Mouse (Mus musculus) layer of hippocampus, postnatal 14 days (tissue): ENCODE measurements around the gene Fsd1l. TPM values are rescaled to one million over a fixed set of nuclear protein-coding genes. Genes with fewer than 3 reads are reported as not detected.
A peak's percentile ranks its signal among the peaks of the same experiment; 100 is the strongest.
"Not testable (repeated sequence)": the region's sequence is repeated elsewhere in the genome, so short reads cannot be mapped to it uniquely, and the experiment has no call there.

ENCODE experiments used
- DNase-seq, 2 experiments: peaks; one replicate each; pipeline ENCODE4 v3.0.0; 2021 to 2022; ENCODE audit warnings: low spot score in 2 of 2, mixed read lengths in 1 of 2
- total RNA-seq, 2 experiments: library from RNA; stranded (reverse); gene quantifications; 2 replicates each; pipeline ENCODE4 v1.2.3; 2021

Gene Fsd1l
- total RNA-seq, 2 experiments from 2014 or later = 38.8 to 41.0 TPM

- peak in 1 of 2 experiments; percentile 68 for DNase-seq
Observed at GRCm38 (mm10) chr4:53625263-53625662, 6.0 kb upstream of the Fsd1l start.

DNA sequence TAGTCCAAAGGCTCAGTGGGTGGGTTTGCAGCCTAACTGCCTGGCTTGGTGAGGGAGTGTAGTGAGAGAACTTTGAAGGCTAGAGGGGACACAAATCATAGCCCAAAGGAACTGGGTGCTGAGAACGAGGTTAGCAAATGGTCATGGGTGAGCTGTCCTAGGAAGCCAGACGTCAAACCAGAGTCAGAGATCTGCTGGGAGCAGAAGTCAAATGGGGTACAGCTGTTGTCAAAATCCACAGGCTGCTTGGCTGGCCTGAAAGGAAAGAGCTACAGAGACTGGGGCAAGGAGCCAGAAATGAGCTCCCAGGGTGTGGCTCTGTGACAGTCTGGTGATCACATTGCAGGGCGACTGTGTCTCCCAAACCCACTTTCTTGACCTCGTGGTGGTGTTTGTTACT lies 2.3 kb upstream of the Fsd1l start:
- no peak for DNase-seq

DNA sequence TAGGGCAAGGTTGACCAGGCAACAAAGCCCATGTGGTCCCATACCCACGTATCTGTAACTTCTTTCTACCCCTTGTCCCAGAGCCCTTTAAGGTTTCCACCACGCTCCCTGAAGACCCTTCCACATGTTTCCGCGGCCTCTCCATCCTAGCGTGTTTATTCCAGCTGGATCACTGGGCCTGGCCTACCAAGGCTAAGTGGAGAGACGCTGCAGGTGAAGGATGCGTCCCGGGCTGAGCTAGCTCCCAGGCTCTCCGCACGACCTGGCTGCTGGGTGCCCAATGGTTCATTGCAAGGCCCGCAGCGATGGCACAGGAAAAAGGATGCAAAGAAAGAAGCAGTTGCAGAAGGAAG lies 332 bp upstream of the Fsd1l start:
- no peak for DNase-seq

- DNase-seq = no peak
Observed at GRCm38 (mm10) chr4:53632011-53632349, 709 bp downstream of the Fsd1l start.

DNA sequence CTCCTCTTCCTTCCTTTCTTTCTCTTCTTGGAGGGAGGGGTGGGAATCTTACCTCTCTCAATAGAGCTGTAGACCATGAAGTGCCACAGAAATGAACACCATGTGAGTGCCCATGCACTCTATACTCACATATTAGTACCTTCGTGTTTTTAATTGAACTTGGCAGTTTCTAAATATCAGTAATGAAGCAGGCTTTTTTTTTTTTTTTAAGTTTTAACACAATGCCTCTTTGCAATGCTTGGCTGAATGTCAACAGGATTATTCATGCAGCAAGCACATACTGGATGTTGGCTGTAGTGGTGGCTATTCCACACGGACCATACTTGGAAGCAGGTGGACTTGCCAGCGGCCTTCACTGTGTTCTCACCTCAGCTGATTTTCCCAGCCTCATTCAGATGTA lies 4.1 kb downstream of the Fsd1l start:
- no peak for DNase-seq

GRCm38 (mm10) chr4:53637269-53637909 lies 6.1 kb downstream of the Fsd1l start:
- no peak for DNase-seq

DNA sequence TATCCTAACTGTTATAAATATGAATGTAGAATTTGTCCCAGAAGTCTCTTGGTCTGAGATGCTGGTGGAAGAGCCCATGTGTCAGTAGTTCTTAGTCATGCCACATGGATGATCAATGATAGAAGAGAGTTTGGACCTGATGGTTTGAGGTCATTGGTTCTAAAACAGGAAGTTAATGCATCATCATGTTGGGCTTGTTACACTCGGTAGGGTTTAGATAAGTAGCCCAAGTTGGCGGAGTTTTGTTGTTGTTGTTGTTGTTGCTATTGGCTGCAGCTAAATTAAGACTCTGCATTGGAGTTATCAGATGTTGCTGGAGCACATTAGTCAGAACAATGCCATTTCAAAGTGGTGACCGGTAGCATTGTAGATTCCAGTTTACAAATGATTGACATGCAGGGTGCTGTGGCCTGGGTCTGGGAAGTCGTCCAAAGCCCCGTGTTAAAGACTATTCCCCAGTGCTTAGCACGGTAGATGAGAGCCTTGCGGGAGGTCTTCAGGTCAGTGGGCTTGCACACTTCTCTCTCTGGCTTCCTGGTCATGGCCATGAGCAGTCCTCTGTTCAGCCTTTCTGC lies 7.4 kb downstream of the Fsd1l start:
- DNase-seq = no peak

- no peak for DNase-seq
Observed at GRCm38 (mm10) chr4:53658029-53658428, 26.8 kb downstream of the Fsd1l start.

- no peak for DNase-seq
Observed at GRCm38 (mm10) chr4:53660711-53661110, 29.4 kb downstream of the Fsd1l start.

GRCm38 (mm10) chr4:53682092-53682491 lies 50.8 kb downstream of the Fsd1l start:
- no peak for DNase-seq

DNA sequence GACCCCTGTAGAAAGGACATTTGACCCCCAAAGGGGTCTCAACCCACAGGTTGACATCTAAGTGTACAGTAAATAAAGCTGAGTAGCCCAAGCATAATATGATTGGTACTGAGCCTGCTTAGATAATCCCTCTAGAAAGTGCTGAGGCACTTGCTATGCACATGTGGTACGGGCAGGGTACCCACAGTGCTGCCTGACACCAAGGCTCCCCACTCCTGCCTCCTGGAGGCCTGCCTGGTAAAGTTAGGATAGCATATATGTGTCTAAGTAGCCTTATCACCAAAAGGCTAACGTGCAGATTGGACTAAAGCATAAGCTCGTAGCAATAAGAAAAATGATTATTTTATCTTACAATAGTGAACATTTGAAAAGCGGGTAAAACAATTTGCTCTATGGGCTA lies 57.7 kb downstream of the Fsd1l start:
- no peak for DNase-seq

DNA sequence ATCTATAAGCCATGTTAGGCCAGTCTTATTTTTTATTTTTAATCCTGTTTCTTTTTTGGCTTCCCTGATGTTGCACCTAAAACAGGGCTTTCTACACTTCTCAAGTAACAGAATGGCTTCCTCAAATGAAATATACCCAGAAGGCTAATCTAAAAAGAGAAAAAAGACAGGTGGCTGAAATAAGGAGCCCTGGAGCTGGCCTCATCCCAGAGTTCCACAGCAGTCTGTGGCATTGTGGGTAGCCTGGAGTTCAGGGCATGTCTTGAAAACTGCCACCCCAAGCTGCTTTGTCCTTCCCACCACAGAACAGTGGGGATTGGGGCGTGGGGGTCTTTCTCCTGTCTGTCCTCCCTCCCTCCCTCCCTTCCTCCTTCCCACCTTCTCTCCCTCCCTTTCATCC lies 60.1 kb downstream of the Fsd1l start:
- DNase-seq = no peak

- DNase-seq = not testable (repeated sequence)
Observed at GRCm38 (mm10) chr4:53709166-53709565, 77.9 kb downstream of the Fsd1l start.

GRCm38 (mm10) chr4:53710021-53710420 lies 78.8 kb downstream of the Fsd1l start:
- no peak for DNase-seq

DNA sequence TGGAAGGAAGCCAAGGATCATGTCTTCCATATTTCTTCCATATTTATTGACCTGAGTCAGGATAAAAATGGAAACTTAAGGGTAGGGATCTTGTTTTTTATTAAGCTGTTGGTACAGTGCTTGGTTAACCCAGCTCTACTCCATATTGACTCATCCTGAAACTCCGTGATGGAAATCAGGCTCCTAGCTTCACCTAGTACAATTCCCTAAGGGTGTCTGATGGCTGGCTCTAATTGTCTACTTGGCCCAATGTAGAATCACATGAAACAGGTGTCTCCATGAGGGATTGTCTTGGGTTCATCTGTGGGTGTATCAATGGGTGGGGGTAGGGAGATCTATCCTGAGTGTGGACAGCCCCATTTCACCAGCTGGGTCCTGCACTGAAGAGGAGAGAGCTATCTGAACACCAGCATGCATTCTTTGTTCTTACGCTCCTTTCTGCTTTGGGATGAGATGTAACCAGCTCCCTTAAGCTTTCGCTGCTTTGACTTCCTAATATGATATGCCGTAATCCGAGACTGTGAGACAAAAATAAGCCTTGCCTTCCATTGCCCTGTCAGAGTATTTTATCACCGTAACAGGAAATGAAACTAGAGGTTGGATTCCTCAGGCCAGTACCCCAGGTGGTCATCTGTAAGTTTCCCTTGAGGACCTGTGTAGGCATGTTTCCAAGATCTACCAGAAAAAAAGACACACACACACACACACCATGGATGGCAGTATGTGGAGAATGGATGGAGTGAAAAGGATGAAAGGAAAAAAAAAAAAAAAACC lies 79.5 kb downstream of the Fsd1l start:
- DNase-seq = no peak

- no peak for DNase-seq
Observed at GRCm38 (mm10) chr4:53713704-53714050, 82.4 kb downstream of the Fsd1l start, which contains the start of gene Fktn. Gene Fktn, plus strand, starts transcription at chr4:53713998.

DNA sequence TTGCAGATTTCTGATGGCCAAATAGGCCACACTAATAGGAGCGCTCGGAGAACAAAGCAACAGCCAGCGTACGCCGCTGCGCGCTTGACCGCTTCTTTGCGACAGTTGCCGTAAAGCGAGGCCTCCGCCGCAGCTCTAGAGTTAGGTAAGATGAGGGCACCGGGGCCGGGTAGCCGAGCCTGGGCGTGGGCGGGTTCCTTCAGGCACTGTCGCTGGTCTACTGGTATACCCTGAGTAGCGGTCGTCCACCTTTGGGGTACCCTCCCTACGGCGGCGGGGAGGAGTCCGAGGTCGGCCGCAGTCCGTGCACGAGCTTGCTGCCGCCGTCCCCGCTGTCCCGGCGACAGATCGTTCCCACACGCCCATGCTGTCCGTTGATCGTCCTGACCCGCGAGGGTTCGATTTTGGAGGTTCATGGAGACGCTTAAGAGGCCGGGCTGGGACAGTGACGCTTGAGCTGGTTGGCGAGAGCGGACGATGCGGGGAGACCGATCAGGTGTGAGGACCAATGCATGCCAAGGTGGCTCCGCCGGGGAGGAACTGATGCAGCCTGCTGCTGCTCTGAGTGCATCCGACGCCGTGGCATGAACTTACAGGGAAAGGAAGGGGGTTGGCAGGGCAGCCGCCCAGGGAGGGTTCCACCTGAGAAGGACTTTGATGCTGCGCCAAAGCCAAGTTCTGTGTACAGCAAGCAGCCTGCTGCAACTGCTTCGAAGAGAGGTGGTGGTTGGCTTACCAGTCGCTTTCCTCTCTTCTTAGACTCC lies 83.0 kb downstream of the Fsd1l start:
- peak; percentile 91 to 92 for DNase-seq

DNA sequence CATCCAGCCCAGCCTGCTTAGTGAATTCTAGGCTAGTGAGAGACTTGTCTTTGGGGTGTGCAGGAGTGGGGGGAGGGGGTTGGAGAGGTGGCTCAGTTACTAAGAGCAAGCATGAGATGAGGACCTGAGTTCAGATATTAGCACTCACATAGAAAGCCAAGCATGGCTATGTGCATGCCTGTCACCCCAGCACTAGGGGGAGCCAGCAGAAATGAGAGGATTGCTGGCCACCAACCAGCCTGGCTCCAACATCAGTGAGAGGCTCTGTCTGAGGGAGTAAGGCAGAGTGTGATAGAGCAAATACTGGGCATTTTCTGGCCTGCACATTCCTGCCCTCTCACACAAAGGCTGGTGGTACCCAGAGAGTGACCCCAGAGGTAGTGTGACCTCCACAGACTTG lies 84.7 kb downstream of the Fsd1l start:
- DNase-seq = no peak

- DNase-seq = no peak
Observed at GRCm38 (mm10) chr4:53717546-53717945, 86.3 kb downstream of the Fsd1l start.

DNA sequence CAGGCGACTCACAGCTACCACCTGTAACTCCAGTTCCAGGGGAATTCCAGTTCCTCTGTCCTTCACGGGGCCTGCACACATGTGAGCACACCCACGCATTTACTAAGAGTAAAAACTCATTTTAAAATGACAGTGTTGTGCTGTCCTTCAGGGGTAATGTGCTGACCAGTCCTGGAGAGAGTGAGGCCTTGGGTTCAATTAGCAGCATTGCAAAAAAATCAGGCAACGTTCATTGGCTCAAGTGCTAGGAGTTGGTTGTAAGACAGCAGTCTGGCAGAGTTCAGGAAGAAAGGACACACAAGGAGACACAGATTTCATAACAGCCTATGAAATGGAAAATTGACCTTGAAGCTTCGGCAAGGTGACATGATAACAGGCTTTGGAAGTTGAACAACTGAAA lies 87.0 kb downstream of the Fsd1l start:
- no peak for DNase-seq

GRCm38 (mm10) chr4:53722506-53722905 lies 91.2 kb downstream of the Fsd1l start:
- peak in 1 of 2 experiments; percentile 18 for DNase-seq

- DNase-seq = not testable (repeated sequence)
Observed at GRCm38 (mm10) chr4:53726100-53726499, 94.8 kb downstream of the Fsd1l start.
